Mouse (Mus musculus) brain, adult 2 months (tissue): Measurements from ENCODE around the gene Wdr72.

Source experiments
- DNase-seq: peaks from one replicate; pipeline ENCODE4 v3.0.0; 2011; ENCODE audit warnings: low read depth, low spot score

Wdr72 gene

GRCm38 (mm10) chr9:74109761-74110460 is at the start of gene Wdr72:
TSS of gene Wdr72 (plus strand) at chr9:74110356.
- DNase-seq = no peak

GRCm38 (mm10) chr9:74066278-74066677 is 43.9 kb upstream of the Wdr72 start:
- DNase-seq = no peak

DNA sequence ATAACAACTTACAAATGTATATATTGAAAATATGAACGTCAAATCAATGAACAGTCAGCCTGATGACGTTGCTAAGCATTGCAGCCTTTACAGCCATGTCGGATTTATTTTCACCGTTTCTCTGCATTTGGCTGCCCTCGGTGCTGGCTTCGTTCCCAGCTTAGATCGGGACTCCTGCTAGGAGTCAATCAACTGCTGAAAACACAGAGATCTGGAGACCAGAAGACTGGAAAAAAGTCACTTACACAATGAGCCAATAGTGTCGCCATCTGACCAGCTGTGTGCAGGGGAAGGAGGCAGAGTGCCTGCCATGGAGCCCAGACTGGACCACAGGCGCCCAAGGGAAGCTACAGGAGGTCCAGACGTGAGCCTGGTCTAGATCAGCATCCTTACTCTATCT is 43.4 kb upstream of the Wdr72 start:
- peak; percentile 18 for DNase-seq

DNA sequence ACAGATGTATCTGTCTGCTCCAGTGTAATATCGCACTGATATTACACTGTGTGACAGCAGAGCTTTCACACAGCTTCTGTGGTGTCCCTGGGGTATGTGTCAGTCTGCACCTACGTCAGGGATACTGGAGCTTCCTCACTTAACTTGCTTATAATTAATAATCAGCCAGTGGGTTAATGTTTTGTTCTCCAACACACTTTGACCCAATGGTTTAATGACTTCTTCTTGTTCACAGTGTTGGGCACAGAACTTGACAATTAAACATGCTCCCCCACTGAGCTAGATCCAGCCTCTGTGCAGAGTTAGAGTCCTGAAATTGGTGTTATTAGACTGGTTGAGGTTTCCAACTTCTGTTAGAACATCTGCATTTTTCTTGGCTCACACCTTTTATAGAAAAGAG is 34.2 kb upstream of the Wdr72 start:
- DNase-seq = no peak

- peak; percentile 27 for DNase-seq
Observed at GRCm38 (mm10) chr9:74078458-74078857, 31.7 kb upstream of the Wdr72 start.

- peak; percentile 25 for DNase-seq
Observed at GRCm38 (mm10) chr9:74080241-74080640, 29.9 kb upstream of the Wdr72 start.

GRCm38 (mm10) chr9:74101591-74101990 is 8.6 kb upstream of the Wdr72 start:
- no peak for DNase-seq

DNA sequence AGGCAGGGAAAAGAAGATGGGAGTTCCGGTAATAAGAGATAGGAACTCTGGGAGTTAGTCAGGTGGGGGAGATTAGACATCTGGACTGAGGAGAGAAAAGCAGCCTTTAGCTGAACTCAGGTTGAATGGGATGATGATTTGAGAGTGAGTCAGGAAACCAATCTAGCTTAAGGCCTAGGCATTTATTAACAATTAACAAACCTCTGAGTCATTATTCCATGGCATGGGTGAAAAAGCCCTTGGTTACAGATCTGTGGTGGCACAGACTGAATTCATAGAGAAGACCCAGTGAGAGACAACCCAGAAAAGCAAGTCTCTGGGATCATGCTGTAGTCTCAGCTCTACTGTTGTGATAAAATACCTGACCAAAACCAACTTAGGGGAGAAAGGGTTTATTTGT is 7.5 kb upstream of the Wdr72 start:
- DNase-seq = peak; percentile 2

DNA sequence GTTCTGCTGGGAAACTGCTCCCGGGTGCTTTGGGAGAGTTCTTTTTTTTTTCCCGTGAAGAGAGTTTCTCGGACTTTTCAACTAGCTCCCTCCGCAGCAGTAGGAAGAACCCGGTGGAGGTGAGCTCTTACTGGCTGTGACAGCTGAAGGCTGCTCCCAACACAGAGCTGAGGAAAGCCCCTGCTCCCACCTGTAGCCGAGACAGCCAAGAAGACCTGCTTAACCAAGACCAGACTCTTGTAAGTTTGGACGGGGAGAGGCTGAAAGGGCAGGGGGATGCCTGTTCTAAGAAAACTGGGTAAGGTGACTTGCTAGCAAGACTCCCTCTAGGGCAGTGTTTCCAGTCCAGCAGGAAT is 283 bp downstream of the Wdr72 start:
- no peak for DNase-seq

GRCm38 (mm10) chr9:74112526-74112925 is 2.4 kb downstream of the Wdr72 start:
- DNase-seq = no peak

GRCm38 (mm10) chr9:74126222-74126621 is 16.1 kb downstream of the Wdr72 start:
- DNase-seq = no peak

DNA sequence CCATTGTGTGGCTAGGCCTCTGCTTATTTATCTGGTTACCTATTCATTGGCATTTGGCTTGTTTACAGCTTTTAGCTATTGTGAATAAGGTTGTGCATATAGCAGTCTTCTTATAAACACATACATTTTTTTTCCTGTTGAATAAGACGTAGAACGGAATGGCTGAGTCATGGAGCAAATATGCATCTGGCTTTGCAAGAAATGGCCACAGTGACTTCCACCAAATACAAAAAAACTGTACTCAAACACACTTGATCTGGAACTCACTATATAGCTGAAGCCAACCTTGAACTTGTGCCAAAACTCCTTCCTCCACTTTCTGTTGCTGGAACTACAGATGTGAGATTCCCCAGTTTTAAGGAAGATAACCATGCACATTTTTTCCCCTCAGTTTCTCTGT is 23.9 kb downstream of the Wdr72 start:
- no peak for DNase-seq

GRCm38 (mm10) chr9:74141864-74142263 is 31.7 kb downstream of the Wdr72 start:
- DNase-seq = peak; percentile 76

DNA sequence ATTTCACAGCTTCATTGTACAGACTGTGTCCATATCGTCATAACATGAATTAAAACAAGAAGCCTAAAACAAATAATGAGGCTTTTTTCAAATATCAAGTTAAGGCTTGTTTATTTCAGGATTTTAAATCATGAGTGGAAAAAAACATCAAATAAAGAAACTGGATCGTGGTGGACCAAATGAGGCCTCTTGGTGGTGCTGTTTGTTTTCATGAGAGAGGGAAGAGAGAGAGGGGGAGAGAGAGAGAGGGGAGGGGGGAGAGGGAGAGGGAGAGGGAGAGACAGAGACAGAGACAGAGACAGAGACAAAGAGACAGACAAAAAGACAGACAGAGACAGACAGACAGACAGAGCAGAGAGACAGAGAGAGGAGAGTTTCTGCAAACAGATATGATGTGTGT is 32.5 kb downstream of the Wdr72 start:
- DNase-seq = peak; percentile 10

DNA sequence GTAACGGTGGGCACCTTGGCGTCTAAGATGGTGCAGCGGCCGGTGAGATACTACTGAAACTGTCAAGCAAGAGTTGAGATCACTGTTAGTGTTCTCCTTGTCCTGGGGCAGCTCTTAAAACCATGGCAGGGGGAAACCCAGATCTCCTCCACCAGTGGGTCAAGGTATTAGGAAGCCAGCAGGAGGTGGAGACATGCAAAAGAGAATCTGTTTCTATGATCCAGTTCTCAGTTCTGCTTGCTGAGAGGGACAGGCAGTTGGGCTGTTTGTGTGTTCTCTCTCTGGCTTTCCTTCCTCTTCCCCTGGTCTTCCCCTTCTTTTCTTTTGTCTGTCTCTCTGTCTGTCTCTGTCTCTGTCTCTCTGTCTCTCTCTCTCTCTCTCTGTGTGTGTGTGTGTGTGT is 35.0 kb downstream of the Wdr72 start:
- no peak for DNase-seq

DNA sequence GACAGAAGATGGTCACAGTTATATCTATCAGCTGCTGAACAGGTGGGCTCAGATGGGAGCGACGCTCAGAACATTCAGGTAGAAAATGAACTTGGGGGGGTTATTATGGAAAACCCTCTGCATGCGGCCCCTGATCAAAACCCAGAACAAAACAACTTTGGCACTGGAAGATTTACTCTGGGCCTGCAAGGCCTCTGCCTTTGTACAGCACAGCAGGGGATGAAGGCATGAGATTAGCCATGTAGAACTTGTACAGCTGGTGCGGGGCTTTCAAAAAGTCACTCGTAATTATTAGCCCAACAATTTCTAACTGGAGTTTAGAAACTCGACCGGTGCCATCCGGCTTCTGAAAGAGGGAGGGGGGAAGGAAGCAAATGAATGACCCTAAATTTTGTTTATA is 38.1 kb downstream of the Wdr72 start:
- DNase-seq = no peak

- no peak for DNase-seq
Observed at GRCm38 (mm10) chr9:74160361-74160933, 50.3 kb downstream of the Wdr72 start.

DNA sequence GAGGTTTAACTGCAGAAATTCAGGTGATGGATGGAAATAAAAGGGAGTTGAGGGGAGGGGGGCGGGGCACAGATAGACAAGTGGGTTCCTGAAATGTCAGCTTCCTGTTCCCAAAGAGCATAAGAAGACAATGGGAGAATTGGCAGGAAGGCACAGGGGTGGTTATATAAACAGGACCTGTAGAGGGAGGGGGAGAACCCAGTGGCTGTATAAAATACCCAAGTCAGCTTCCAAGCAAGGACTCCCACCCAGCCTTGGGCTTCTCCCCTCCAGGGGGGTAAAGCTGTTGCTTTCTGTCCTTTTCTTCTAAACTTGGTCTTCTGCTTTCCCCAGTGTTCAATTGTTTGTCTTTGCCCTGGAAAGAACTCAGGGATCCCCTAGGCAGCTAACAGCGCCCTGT is 55.5 kb downstream of the Wdr72 start:
- DNase-seq = no peak

DNA sequence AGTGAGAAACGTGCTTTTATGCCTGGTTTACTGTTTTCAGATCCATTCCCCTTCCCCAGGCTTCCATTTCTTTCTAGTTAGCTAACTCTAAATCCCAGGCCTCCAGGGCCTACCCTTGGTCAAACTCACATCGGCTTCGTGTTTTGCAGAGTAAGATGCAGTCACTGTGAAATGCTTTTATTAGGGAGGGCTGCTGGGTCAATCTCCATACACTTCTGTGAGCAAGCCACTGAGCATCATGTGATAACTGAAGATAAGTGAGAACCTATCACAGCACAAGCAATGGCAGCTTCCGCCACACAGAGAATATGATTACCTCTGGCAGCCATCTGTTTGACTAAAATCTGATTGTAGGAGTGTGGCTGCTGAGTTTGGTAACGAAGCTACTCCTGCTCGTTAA is 59.7 kb downstream of the Wdr72 start:
- peak; percentile 11 for DNase-seq

- no peak for DNase-seq
Observed at GRCm38 (mm10) chr9:74186748-74187400, 76.7 kb downstream of the Wdr72 start.

- DNase-seq = no peak
Observed at GRCm38 (mm10) chr9:74187401-74188029, 77.4 kb downstream of the Wdr72 start.

- no peak for DNase-seq
Observed at GRCm38 (mm10) chr9:74194898-74195297, 84.7 kb downstream of the Wdr72 start.

GRCm38 (mm10) chr9:74228272-74228671 is 118.1 kb downstream of the Wdr72 start:
- peak; percentile 9 for DNase-seq
